Mouse (Mus musculus) kidney, adult 9 months (tissue): Measurements from ENCODE around the gene Olfr1360.
"Not testable (repeated sequence)": the region's sequence is repeated elsewhere in the genome, so short reads cannot be mapped to it uniquely, and the experiment has no call there.

Source experiments
- DNase-seq: peaks from one replicate; pipeline ENCODE4 v3.0.0; 2022

The Olfr1360 gene

DNA sequence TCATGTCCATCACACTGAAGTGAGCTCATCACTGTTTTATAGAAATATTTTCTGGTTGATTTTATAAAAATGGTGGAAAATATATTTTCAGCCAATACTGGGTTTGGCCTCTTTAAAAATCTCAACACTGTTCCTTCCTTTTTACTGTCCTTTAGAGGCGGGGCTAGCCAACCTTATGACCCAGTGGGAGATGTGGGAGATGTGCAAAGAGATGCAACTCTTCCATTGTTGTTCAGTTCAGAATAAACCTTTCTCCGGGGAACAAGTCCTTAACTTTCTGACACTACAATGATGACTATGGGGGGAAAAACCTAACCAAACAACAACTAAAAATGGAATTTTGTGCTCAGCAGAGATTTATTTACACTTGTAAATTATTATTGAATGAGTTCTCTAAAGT is at the start of gene Olfr1360:
Olfr1360 (minus strand) TSS at position 101 of the 400 bp plus-strand sequence.
- DNase-seq, result no peak

DNA sequence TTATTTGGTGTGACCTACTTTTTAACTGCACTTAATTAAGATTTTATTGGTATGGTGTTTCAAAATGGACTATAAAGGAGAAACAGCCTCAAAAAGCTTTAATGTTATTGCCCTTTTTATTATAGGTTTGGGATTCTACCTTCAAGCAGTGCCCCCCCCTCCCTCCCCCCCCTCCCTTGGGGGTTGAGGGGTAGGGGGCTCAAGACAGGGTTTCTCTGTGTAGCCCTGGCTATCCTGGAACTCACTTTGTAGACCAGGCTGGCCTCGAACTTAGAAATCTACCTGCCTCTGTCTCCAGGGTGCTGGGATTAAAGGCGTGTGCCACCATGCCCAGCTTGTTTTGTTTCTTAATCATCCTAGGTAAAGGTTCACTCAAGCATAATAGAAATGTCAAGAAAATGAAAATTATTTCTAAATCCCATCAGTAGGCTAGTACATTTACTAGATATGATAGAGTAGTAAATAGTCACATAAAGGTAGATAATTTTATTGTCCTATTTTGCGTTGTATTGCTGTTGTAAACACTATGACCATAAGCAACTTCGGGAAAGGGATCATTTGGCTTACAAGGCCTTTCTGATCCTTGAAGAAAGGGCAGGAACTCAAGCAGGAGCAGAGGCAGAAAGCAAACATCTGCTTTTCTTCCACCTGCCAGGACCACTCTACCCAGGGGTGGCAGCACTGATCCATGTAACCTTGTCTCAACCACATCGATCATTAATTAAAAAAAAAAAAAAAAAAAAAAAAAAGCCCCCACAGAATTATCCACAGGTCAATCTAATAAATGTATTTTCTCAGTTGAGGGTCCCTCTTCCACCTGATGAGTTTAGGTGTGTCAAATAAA is 46.0 kb upstream of the Olfr1360 start:
- no peak for DNase-seq

DNA sequence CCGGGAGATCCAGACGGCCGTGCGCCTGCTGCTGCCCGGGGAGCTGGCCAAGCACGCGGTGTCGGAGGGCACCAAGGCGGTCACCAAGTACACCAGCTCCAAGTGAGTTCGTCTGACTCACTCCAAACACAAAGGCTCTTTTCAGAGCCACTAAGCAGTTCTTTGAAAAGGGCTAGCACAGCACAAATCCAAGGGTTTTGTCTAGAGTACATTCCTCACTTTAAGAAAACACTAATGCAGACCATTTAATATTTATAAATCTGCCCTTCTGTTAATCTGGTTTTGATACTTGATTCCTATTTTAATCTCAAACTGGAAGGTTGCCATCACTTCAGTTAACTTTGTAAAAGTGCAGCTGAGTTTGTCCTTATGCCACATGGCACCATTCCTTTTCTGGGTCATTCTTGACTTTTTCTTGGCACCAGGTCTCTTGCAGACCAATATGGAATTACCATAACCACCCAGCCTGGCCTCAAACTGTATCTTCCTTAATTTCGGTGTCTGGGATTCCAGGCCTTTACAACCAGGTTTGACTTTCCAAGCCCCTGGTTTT is 45.2 kb upstream of the Olfr1360 start:
- DNase-seq, result no peak

DNA sequence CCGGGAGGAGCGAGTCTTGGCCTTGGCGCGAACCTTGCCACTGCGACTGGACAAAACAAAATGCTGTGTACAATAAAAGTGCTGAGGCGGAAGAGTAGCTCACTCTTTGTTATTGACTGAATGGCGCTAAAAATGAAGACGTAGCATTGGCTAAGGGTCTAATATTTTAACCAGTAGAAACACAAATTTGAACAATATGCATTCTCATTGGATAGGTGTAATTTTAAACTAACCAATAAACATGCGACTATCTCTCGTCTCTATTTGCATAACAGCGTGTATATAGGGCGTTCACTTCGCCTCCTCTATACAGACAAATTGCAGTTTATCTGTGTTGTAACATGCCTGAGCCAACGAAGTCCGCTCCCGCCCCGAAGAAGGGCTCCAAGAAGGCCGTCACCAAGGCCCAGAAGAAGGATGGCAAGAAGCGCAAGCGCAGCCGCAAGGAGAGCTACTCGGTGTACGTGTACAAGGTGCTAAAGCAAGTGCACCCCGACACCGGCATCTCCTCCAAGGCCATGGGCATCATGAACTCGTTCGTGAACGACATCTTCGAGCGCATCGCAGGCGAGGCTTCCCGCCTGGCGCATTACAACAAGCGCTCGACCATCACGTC is 44.7 kb upstream of the Olfr1360 start, which contains the start of gene Hist1h2bm:
Hist1h2bm (plus strand) TSS at position 288 of the 616 bp plus-strand sequence.
- DNase-seq, result peak; percentile 64

DNA sequence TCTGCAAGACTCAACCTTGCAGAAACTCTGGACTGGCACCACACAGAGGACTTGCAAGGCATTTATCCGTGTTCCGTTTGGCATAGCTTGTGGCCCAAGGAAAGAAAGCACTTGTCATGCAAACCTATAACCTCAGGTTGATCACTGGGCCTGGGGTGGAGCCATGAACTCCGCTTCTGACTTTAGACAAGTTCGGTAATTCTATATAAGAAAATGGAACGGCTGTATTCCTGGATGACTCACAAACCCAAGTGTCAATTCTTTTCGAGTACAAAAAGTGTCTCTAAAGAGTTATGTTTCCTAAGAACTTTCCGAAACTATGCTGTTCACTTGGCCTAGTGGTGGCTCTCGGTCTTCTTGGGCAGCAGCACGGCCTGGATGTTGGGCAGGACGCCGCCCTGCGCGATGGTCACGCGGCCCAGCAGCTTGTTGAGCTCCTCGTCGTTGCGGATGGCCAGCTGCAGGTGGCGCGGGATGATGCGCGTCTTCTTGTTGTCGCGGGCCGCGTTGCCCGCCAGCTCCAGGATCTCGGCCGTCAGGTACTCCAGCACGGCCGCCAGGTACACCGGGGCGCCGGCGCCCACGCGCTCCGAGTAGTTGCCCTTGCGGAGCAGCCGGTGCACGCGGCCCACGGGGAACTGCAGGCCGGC is 44.0 kb upstream of the Olfr1360 start:
- not testable (repeated sequence) for DNase-seq

DNA sequence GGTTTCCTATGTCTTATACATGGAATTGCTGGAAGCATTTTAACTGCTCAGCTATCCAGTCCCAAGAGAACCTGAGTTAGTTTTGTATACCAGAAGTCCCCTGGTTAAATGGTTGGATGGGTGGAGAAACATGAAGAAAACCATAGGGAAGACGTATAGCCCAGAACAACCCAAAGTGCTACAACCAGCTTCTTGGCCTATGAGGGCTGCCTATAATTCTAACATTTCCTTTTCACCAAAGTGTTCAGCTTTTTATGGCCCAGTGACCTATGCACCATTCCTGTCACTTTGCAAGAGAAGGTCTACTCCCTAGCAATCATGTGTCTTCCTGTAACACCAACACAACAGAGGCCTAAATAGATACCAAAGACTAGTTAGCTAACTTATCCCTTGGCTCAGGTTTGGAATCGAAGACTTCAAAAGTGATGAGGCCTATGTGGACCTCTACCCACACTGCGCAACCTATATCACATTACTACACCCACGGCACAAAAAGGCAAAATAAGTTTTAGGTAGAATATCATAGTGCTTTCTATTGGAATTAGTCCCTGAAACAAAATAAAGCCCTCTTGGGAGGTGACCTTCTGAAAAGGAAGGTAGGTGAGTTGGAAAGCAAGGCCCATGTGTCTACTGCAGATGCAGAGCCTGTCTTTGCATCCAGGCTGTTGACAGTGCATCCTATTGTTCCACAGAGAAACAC is 41.3 kb upstream of the Olfr1360 start:
- no peak for DNase-seq

DNA sequence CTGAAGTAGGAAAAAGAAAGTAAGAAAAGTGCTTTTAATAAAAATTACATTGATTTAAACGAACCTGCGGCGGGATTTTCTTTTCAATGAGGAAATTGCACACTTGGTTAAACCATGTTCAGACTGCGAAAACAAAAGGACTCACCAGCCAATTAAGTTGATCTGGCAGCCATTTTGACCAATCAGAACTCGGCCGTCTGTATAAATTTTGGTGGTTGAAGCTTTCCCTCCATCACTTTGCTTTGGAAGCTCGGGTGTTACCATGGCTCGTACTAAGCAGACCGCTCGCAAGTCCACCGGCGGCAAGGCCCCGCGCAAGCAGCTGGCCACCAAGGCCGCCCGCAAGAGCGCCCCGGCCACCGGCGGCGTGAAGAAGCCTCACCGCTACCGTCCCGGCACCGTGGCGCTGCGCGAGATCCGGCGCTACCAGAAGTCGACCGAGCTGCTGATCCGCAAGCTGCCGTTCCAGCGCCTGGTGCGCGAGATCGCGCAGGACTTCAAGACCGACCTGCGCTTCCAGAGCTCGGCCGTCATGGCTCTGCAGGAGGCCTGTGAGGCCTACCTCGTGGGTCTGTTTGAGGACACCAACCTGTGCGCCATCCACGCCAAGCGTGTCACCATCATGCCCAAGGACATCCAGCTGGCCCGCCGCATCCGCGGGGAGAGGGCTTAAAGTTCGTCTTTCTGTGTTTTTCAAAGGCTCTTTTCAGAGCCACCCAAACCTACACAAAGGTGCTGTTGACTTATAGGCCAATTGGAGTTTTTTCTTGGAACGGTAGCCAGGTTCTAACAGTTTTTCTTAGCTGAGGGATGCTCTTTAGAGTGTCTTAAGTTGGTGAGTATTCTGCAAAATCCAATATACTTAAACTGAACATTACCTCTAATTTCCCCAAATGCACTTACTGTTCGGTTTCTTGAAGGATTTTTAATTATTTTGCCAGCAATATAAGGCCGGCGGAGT is 40.5 kb upstream of the Olfr1360 start, which contains the start of gene Hist1h3h:
Hist1h3h (plus strand) TSS at position 263 of the 961 bp plus-strand sequence.
- peak; percentile 58 for DNase-seq

DNA sequence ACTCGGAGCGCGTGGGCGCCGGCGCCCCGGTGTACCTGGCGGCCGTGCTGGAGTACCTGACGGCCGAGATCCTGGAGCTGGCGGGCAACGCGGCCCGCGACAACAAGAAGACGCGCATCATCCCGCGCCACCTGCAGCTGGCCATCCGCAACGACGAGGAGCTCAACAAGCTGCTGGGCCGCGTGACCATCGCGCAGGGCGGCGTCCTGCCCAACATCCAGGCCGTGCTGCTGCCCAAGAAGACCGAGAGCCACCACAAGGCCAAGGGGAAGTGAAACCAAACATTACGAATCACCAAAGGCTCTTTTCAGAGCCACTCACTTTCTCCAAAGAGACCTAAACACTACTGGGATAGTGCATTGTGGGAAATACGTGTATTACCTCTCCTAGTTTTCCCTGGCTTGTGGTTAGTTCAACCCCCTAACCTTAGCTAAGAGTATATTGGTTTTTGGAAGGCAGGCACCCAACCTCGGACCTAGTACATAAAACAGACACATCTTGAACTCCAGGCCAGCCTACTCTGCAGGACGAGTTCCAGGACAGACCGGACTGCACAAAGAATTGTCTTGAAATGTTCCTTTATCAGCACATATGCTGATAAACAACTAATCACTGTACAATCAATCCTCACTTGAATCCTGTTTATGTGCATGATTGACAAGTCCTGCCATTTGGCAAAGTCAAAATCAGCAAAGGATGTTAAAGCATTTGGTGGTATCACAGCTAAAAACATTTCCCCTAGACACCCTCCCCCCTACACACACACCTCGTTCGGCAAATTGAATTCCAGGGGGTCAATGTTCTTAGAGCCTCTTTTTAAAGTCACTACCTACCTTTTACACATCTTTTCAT is 39.6 kb upstream of the Olfr1360 start:
- DNase-seq, result peak; percentile 31

DNA sequence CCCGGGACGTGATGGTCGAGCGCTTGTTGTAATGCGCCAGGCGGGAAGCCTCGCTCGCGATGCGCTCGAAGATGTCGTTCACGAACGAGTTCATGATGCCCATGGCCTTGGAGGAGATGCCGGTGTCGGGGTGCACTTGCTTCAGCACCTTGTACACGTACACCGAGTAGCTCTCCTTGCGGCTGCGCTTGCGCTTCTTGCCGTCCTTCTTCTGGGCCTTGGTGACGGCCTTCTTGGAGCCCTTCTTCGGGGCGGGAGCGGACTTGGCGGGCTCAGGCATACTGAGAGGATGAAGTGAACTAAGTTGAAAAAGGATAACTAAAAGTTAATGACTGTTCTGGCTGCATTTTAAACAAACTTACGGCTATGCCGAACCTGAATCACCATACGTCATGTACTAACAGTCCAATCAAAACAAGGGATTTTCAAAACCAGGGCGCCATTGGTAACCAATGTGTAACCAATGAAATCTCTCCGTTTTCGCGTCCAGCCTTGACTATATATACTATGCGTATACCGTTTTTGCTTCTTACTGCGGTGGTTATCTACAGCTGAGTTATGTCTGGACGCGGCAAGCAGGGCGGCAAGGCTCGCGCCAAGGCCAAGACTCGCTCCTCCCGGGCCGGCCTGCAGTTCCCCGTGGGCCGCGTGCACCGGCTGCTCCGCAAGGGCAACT is 38.8 kb upstream of the Olfr1360 start, which contains the start of the genes Hist1h2bl and Hist1h2ai:
Hist1h2bl (minus strand) TSS at position 280 of the 676 bp plus-strand sequence.
Hist1h2ai (plus strand) TSS at position 559 of the 676 bp plus-strand sequence.
- peak; percentile 76 for DNase-seq

DNA sequence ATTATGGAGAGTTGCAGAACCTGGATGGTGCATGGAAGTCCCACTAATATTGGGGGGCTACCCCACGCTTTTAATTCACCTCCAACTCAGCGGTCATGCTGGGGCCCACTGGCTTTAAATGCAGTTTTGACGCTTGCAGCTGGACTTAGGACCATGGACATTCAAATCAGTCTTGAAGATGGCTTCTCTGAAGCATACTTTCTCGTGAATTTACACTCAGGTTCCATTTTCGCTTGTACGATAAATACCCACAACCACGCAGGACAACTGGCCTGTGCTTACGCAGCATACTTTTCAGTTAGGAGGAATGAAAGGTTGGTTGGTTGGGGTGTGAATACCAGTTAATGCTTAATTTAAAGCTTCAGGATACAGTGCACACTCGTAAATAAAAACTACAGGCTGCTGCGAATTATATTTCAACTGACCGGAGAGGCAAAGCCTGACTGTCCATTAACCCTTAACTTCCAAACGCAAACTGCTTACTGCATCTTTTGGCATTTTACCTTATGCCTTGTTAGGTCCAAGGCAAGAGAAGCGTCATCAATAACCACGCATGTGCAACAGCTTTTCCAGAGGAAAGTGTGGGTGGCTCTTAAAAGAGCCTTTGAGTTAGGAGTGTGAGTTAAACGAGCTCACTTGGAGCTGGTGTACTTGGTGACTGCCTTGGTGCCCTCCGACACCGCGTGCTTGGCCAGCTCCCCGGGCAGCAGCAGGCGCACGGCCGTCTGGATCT is 38.1 kb upstream of the Olfr1360 start:
- DNase-seq, result no peak

DNA sequence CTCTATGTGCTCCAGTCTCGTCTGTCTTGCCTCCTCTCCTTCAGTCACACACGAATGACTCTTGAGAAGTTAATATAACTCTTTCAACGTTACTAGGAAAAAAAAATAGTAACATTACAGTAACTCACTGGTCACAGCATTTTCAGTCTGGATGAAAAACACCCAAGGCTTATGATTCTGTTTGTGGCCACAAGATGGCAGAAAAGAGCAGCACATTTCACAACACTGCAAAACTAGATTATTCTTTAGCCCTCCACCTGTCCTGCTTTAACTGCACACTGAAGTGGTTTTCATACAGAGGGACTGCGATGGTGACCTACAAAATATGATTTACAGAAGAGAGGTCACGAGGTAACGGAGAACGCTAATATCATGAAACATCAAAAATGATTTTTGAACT is 37.5 kb upstream of the Olfr1360 start:
- DNase-seq, result peak; percentile 73

DNA sequence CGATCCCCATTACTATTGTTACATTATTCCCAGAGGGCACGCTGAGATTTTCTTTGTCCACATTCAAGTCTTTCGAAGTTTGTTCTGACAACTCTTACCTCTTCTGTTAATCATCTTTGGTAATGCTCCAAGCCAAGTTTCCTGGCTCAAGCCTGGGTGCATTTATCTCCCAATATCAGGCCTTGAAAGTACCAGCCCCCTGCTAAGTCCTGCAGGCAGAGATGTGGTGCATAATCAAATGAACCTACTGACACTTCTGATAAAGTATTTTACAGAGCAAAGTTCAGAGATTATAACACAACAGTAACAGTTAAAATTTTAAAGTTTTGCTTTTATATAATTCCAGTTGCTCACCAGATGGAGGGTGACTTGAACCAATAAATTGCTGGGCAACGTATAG is 34.5 kb upstream of the Olfr1360 start:
- DNase-seq, result no peak

DNA sequence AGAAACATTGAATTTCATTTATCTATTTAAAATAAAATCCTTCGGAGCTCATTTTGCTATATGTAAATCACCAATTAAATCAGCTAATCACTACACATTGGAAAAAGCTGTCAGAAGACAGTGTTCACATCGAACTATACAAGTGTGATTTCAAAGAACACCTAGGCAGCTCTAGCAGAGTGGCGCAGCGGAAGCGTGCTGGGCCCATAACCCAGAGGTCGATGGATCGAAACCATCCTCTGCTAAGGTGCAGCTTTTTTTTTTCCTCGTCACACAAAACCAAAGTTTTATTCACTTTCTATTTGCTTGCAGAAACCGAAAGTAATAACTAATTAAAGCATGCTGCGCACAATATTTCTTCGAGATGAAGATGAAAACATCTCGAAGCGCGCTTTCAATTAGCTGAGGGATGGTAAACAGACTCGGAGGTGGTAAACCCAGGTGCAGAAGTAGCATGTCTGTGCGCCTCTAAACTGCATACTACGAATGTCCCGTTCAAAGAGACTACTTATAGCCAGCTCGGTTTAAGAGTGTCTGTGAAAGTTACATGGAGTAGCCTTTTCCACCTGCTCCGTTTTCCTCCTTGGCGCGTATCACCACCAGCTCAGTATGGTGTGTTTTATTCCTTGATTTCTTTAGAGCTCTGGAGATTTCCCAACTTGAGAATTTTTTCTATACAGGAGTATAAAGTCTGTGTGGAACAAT is 33.8 kb upstream of the Olfr1360 start:
- peak; percentile 81 for DNase-seq

DNA sequence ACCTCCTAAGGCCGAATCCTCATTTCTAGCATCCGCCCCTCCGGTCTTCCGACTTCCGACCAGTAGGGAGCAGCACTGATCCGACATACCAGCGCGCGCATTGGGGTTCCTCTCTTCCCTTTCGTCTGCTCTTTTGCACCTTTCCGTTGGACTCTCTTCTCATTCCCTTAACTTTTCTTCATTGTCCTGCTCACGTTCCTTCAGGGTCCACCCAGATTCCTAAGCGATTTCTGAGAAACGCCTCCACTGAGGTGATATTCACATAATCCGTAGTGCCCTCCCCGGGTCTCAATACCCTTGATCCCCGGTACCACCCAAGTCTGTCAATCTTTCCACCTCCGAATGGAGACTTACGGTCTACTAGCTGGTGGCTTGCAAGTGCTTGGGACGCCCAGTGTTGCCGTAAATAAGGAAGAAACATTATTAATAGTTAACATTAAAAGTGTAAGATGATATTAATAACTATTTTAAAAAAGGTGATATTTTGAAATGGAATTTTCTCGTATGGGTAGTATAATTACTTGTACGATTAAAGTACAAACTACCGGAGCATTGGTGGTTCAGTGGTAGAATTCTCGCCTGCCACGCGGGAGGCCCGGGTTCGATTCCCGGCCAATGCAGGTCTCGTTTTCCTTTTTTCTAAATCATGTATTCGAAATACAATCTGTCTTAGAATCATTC is 33.0 kb upstream of the Olfr1360 start:
- peak; percentile 88 for DNase-seq

DNA sequence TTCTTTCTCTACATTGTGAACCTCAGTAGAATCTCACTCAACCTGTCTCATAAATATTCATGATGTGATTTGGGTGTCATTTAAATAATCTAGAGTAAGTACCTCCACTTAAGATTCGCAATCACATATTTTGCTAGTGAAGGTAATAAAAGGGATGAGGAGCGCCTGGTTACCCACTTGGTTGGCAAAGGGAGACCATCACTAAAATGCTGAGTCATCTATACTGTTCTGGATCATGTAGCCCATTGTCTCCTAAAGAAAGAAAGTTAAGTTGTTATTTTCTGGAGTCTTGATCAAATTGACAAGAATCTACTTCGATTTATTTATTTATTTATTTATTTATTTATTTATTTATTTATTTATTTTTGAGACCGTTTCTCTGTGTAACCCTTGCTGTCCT is 29.5 kb upstream of the Olfr1360 start:
- no peak for DNase-seq

DNA sequence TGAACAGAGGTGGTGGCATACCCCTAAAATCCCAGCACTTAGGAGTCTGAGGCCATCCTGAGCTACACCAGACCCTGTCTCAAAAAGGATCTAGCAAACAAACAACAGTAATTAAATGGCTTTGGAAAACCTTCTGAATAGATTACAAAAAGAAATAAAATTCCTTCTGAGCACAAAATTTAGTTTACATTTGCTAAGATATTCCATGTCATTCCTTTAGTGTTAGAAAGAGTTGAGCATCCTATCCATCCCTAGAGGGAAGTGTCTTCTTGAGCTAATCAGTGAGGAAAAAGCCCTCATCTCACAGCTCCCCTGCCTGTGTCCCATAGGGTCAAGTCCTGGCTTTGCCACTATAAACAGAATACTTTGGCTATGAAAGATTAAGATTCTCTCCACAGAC is 20.6 kb upstream of the Olfr1360 start, which contains the start of gene Olfr1359:
Olfr1359 (plus strand) TSS at position 301 of the 400 bp plus-strand sequence.
- DNase-seq, result no peak

DNA sequence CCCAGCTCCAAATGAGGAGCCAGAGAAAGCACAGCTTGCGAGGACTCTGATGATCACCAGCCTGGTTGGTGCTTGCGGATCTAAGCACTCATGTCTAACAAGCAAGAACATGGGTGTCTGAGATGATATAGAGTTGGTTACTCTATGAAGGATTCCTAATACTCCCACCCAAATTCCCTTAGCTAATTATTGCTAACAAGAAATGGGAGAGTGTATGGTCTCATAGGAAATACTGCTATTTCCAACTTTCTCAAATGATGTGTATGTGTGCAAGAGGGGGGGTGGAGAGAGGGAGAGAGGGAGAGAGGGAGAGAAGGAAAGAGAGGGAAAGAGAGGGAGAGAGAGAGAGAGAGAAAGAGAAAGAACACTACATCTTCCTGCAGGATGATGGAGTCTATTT is 13.9 kb downstream of the Olfr1360 start, which contains the start of gene Olfr1361:
Olfr1361 (minus strand) TSS at position 101 of the 400 bp plus-strand sequence.
- DNase-seq, result no peak
